Mouse (Mus musculus) left cerebral cortex, postnatal 25 days (tissue): ENCODE measurements at regions not wholly inside any gene's neighbourhood (a gene's known extent, or its start where the extent isn't known, plus 50 kb on each side); places are given as distances from the start of the nearest gene placed in this dataset.

Experiments used
- DNase-seq, 2 experiments: peaks; one replicate each; pipeline ENCODE4 v3.0.0; 2022; ENCODE audit warnings: low spot score in 2 of 2, mixed read lengths in 1 of 2
- intact Hi-C: fragments of 180-260 bp; cut with DNase I; formaldehyde crosslinking; loops from one replicate; pipeline ENCODE4 v1.15.1; 2025

DNA sequence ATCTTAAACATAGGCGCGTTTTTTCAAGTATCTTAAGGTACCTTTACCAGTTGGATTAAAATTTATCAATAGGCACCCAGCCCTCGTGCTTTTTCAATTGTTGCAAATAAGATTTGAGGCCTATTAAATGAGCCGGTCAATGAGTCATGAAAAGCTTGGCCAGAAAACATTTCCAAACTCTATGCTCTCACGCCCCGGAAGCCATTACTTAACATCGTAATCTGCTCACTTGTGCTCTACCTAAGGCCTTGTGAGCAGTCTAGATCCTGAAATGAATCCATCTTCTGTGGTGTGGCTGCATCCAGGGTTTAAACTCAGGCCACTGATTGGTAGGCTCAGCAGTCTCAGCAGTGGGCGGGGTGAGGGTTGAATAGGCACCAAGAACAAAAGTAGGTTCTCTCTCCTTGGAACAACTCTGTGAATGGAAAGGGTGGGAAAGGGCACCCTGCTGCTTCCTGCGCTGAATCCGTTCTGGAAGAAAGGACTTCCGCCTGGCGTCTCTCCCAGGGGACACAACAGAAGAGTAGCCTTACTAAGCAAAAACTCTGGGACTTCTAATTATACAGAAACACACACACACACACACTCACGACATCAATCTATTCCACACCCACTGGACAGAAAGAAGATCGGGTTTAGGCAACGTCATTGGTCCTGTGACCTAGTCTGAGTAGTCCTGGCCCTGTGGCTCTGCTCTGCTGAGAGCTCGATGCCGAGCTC is 53.4 kb upstream of the Fmnl2 start:
- intact Hi-C loops: no loop called here

DNA sequence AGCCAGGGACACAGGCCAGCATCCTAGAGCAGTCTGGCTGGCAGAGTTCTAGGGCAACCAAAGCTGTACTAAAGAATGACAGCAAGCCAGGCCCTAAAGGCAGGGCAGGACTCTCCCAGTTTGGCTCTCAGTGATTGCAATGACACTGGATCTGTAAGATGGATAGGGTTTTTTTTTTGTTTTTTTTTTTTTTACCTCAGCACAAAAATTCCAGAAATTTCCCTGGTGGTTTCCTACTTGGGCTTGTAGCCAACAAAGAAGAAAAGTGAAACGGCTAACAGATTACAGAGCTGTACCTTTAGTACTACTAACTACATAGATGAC is 52.9 kb upstream of the Fmnl2 start:
- no peak for DNase-seq
- intact Hi-C loops: no loop called here

More for the DNA sequence above, 53.4 kb upstream of the Fmnl2 start:
- peak; percentile 21 to 64 for DNase-seq

DNA sequence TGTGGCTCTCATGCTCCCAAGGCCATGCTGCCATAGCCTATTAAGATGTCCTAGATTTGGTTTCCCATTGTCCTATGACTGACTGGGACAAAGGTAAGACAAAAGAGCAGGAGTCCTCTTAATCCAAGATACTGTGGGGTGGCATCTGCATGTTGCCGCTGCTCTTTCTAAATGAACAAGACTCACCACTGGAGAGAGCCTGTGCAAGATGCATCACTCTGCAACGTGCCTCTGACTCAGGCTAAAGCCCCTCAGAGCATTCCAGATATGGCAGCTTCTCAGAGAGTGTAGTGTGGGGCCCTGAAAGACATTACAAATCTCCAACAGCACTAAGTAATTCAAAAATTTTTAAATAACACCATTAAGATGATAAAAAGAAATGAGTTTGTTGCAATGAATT is 49.8 kb upstream of the Fmnl2 start:
- no peak for DNase-seq
- intact Hi-C loops: no loop called here
